Mouse (Mus musculus): Measurements from ENCODE around the gene Aifm2. TPM values are rescaled to one million over a fixed set of nuclear protein-coding genes. Genes with fewer than 3 reads are reported as not detected.

Aifm2 gene
- total and polyA plus RNA-seq, 2 experiments from 2014 or later, result 11.7 to 13.0 TPM

DNA sequence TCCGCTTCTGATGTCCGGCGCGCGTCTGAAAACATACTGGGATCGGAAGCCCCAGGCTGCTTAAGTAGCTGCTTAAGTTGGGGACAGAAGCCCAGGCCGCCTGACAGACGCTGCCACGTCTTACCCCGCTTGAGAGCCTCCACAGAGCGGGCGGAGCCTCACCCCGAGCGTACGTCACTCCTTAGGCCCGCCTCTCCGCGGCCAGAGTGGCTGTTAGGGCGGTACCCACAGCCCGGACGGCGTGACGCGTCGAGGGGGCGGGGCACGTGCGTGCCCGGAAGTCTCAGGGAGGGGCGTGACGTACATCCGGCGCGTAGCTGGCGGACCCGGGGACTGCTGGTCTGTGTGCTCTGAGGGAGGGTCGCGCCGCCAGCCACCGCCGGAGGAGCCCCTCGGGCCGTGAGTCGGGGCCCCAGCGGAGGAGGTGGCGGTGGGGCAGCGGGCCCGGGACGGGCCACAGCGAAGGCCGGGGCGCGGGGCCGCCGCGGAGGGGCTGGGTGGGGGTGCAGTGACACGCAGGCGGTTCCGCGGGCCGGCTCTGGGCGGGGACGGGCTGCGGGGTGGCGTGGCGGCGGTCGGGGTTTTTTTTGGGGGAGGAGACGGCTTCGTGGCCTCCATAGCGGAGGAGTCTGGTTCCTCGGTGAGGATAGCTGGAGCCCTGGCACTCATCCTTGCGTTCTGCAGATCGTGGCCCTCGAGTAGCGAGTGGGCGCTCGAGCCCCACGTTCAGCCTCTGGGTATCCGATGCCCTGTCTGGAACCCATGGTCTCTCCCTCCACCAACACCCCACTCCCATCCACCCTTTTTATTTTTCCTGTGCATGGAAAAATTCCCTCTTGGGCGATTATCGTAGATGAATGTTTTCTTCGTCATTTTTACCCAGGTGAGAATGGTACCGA lies 34.8 kb upstream of the Aifm2 start, which contains the start of gene Sar1a:
Gene Sar1a (plus strand): TSS at position 285 of the 899 bp plus-strand sequence.
- Histone ChIP-seq H3K36me3 (ENCODE audit: insufficient read depth) (peaks cover 12% of the 10 kb centered on the region), H3K27me3 (ENCODE audit: insufficient read depth, low read length) (no peaks in the 10 kb centered on the region), H3K4me2 (ENCODE audit: low read depth) (peak within 1 kb of the TSS; percentile 74), H3K27ac (ENCODE audit: low read depth, low read length) (peak within 1 kb of the TSS; percentile 86), H3K9me3 (ENCODE audit: low read length) (no peaks in the 10 kb centered on the region), H3K9ac (peak within 1 kb of the TSS; percentile 92), H3K4me3 (ENCODE audit: low read depth, low read length) (peak within 1 kb of the TSS; percentile 97), H3K4me1 (ENCODE audit: insufficient read depth) (peaks cover 7% of the 10 kb centered on the region; the same call in 1 of the 2 replicates)
- peak; percentile 99 for DNase-seq
- TF ChIP-seq CTCF (IDR thresholded peaks at IDR 0.05; ENCODE audit: low read depth), result no peak
- ATAC-seq, result peak; percentile 100
- 4% methylated on average over 77 of the region's 84 CpGs for WGBS

DNA sequence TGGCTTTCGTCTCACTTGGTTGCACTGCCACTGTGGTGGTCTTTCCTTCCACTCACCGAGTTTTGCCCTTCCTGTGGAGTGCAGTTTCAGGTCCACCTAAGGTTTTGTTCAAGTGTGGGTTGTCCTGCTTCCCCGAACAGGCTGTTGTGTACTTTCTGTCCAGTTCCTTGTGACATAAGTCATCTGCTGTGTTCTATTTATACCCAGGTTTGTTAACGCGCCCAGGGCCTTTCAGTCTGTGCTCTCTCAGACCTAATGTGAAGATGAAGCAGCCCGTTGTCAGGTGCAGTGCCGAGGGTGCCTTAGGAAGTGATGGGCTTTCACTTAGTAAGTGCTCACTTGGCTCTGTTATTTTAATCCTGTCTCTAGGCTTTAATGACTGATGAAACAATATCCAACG lies 25.7 kb upstream of the Aifm2 start:
- no peak overlapping the region for H3K9ac ChIP-seq
- WGBS, result 88% methylated on average over 8 of the region's 8 CpGs
- DNase-seq, result no peak
- TF ChIP-seq CTCF (IDR thresholded peaks at IDR 0.05; ENCODE audit: low read depth), result no peak
- no peaks in the 10 kb centered on the region for H3K27me3 ChIP-seq (ENCODE audit: insufficient read depth, low read length)
- peaks cover 74% of the 10 kb centered on the region for H3K36me3 ChIP-seq (ENCODE audit: insufficient read depth)
- no peaks in the 10 kb centered on the region for H3K9me3 ChIP-seq (ENCODE audit: low read length)
- no peaks in the 10 kb centered on the region for H3K4me1 ChIP-seq (ENCODE audit: insufficient read depth)
- no peak overlapping the region for H3K27ac ChIP-seq (ENCODE audit: low read depth, low read length)
- no peak overlapping the region for H3K4me3 ChIP-seq (ENCODE audit: low read depth, low read length)
- no peak overlapping the region for H3K4me2 ChIP-seq (ENCODE audit: low read depth)
- no peak for ATAC-seq

DNA sequence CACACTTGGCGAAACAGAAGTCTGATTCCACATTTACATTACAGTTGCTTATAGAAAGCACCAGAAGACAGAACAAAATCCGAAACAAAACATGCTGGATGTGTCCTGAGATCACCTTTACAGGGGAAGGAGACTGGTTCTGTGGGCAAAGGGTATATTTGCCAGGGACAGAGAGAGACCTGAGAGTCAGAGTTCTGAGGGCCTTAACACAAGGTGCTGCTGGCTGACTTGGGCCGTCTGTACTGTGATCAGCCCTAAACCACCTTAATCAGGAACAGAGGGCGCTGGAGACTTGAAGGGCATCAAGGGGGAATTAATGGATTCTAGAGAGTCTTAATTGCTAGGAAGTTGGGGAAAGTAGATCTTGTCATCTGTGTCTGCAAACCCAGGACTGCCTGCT lies 21.5 kb upstream of the Aifm2 start:
- DNase-seq (no peak), ATAC-seq (no peak)
- Histone ChIP-seq H3K4me2 (ENCODE audit: low read depth) (no peak overlapping the region), H3K27ac (ENCODE audit: low read depth, low read length) (no peak overlapping the region), H3K4me3 (ENCODE audit: low read depth, low read length) (no peak overlapping the region), H3K9me3 (ENCODE audit: low read length) (no peaks in the 10 kb centered on the region), H3K4me1 (ENCODE audit: insufficient read depth) (0 out of 2 replicates have a peak, but pooled peaks cover 11% of the 10 kb centered on the region), H3K9ac (no peak overlapping the region), H3K36me3 (ENCODE audit: insufficient read depth) (peaks cover 45% of the 10 kb centered on the region), H3K27me3 (ENCODE audit: insufficient read depth, low read length) (no peaks in the 10 kb centered on the region)
- WGBS, result 73% methylated on average over 4 of the region's 4 CpGs
- TF ChIP-seq CTCF (IDR thresholded peaks at IDR 0.05; ENCODE audit: low read depth), result no peak

DNA sequence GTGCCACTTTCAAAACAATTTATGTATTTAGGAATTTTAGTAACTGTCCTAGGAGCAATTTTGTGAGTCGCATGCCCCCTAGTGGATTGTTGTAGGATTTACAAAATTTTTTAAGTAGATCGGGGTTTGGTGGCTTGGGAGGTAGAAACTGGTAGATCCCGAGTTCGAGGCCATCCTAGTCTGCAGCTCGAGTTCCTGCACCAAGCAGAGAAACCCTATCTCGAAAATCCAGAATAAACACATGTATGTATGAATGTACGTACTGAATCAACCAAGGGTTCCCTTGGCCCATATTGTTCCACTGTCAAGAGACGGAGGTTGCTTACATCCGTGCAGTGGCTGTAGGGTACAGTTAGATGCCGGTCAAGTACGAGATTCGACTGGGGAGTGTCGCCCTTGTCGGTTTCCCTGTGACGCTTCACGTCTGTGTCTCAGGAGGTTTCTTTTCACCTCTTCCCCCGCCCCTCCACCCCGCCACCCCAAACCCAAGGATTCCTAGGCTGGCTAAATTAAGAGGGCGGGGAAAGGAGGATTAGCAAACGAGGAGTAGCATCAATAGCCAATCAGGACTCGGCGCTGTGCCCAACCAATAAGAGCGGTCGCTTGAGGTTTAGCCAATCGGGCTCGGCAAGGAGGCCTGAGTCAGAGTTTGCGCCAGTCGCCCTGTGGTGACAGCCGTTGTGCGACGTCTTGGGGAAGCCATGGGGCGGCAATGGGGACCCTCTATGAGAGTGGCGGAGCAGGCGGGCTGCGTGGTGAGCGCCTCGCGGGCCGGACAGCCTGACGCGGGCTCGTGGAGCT lies 20.0 kb upstream of the Aifm2 start, which contains the start of gene Tysnd1:
Gene Tysnd1 (plus strand): TSS at position 645 of the 801 bp plus-strand sequence.
- peak within 1 kb of the TSS; percentile 65 for H3K9ac ChIP-seq
- DNase-seq (peak; percentile 100), ATAC-seq (peak; percentile 99)
- peak within 1 kb of the TSS; percentile 80 for H3K27ac ChIP-seq (ENCODE audit: low read depth, low read length)
- peak; percentile 55 for TF ChIP-seq CTCF (IDR thresholded peaks at IDR 0.05; ENCODE audit: low read depth)
- H3K36me3 ChIP-seq (ENCODE audit: insufficient read depth), result peaks cover 37% of the 10 kb centered on the region
- 0 out of 2 replicates have a peak, but pooled peaks cover 11% of the 10 kb centered on the region for H3K4me1 ChIP-seq (ENCODE audit: insufficient read depth)
- WGBS, result 2% methylated on average over 41 of the region's 42 CpGs
- peak within 1 kb of the TSS; percentile 99 for H3K4me2 ChIP-seq (ENCODE audit: low read depth)
- peak within 1 kb of the TSS; percentile 84 for H3K4me3 ChIP-seq (ENCODE audit: low read depth, low read length)
- H3K9me3 ChIP-seq (ENCODE audit: low read length), result no peaks in the 10 kb centered on the region
- no peaks in the 10 kb centered on the region for H3K27me3 ChIP-seq (ENCODE audit: insufficient read depth, low read length)

DNA sequence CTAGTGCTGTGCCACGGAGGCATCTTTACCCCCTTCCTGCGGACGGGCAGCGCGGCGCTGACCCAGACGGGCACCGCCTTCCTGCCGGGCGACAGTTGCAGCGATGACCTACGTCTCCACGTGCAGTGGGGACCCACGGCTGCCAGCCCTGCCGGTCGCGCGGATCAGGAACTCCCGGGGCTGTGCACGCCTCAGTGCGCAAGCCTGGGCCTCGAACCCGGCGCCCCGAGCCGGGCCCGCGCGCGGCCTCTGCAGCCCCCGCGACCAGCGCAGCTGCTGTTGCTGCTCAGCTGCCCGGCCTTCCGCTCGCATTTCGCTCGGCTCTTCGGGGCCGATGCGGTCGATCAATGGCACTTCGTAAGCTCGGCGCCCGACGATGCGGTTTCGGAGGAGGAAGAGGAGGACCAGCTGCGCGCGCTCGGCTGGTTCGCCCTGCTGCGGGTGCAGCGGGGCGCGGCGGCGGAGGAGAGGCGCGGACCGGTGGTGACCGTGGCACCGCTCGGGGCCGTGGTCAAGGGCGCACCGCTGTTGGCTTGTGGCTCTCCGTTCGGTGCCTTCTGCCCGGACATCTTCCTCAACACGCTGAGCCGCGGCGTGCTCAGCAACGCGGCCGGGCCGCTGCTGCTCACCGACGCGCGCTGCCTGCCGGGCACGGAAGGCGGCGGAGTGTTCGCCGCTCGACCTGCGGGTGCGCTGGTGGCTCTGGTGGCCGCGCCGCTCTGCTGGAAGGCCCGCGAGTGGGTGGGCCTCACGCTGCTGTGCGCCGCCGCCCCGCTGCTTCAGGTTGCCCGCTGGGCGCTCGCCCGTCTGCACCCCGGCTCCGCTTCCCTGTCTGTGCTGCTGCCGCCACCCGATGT lies 19.1 kb upstream of the Aifm2 start:
- 2% methylated on average over 91 of the region's 111 CpGs for WGBS
- peak; percentile 21 for ATAC-seq
- peaks cover 29% of the 10 kb centered on the region for H3K36me3 ChIP-seq (ENCODE audit: insufficient read depth)

DNA sequence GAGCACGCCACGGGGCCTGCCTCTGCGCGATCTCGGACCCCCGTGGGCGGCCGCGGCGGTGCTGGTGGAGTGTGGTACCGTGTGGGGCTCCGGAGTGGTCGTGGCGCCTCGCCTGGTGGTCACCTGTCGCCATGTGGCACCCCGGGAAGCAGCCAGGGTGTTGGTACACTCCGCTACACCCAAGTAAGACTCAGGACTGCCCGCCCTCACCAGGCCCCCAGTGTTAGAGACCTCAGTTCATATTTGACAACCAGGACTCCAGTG lies 18.6 kb upstream of the Aifm2 start:
- DNase-seq (no peak), ATAC-seq (no peak)
- no peaks in the 10 kb centered on the region for H3K9me3 ChIP-seq (ENCODE audit: low read length)
- WGBS, result 10% methylated on average over 19 of the region's 19 CpGs
- no peak overlapping the region for H3K27ac ChIP-seq (ENCODE audit: low read depth, low read length)
- H3K4me2 ChIP-seq (ENCODE audit: low read depth), result peak overlapping the region; percentile 99
- peak overlapping the region; percentile 84 for H3K4me3 ChIP-seq (ENCODE audit: low read depth, low read length)
- peak overlapping the region; percentile 65 for H3K9ac ChIP-seq
- no peak for TF ChIP-seq CTCF (IDR thresholded peaks at IDR 0.05; ENCODE audit: low read depth)
- peaks cover 28% of the 10 kb centered on the region for H3K36me3 ChIP-seq (ENCODE audit: insufficient read depth)
- no peaks in the 10 kb centered on the region for H3K27me3 ChIP-seq (ENCODE audit: insufficient read depth, low read length)
- 0 out of 2 replicates have a peak, but pooled peaks cover 11% of the 10 kb centered on the region for H3K4me1 ChIP-seq (ENCODE audit: insufficient read depth)

More for the DNA sequence above, 19.1 kb upstream of the Aifm2 start:
- Histone ChIP-seq H3K4me3 (ENCODE audit: low read depth, low read length) (peak overlapping the region; percentile 84), H3K9me3 (ENCODE audit: low read length) (no peaks in the 10 kb centered on the region), H3K4me1 (ENCODE audit: insufficient read depth) (0 out of 2 replicates have a peak, but pooled peaks cover 11% of the 10 kb centered on the region), H3K9ac (peak overlapping the region; percentile 65), H3K27me3 (ENCODE audit: insufficient read depth, low read length) (no peaks in the 10 kb centered on the region), H3K27ac (ENCODE audit: low read depth, low read length) (0 out of 2 replicates have a peak overlapping the region, but pooled peaks have one; percentile 67), H3K4me2 (ENCODE audit: low read depth) (peak overlapping the region; percentile 99)
- no peak for TF ChIP-seq CTCF (IDR thresholded peaks at IDR 0.05; ENCODE audit: low read depth)
- DNase-seq, result no peak

Data from forebrain, postnatal 0 days (tissue).